Mouse (Mus musculus) CH12.LX (cell line): ENCODE data around the gene Pafah1b2. TPM values are rescaled to one million over a fixed set of nuclear protein-coding genes. Genes with fewer than 3 reads are reported as not detected.

Experiments used
- DNase-seq: peaks from one replicate; pipeline ENCODE4 v3.0.0-alpha.2; 2013; ENCODE audit errors: extremely low read depth
- H3K27ac ChIP-seq: 2 replicates; pipeline ENCODE4 v1.5.1; 2012; ENCODE audit warnings: low read depth, mild to moderate bottlenecking, control low read depth, moderate library complexity; ENCODE audit not compliant: insufficient read depth
- H3K27me3 ChIP-seq: replicated peaks from 2 replicates; pipeline ENCODE3; 2012; ENCODE audit warnings: inconsistent platforms
- H3K36me3 ChIP-seq, 2 experiments: replicated peaks in 1 of 2; 2 replicates each; pipeline versions ENCODE3 to v1.6.1; 2012; ENCODE audit warnings: inconsistent platforms in 1 of 2, low read length in 1 of 2, mild to moderate bottlenecking in 1 of 2, mixed read lengths in 1 of 2, moderate library complexity in 1 of 2; ENCODE audit not compliant: control insufficient read depth in 1 of 2, insufficient read depth in 1 of 2
- H3K4me1 ChIP-seq, 2 experiments: 2 replicates each; pipeline ENCODE4 v1.6.1; 2012; ENCODE audit warnings: inconsistent platforms in 1 of 2, moderate library complexity in 1 of 2; ENCODE audit not compliant: insufficient read depth in 2 of 2, control insufficient read depth in 1 of 2
- H3K4me2 ChIP-seq: 2 replicates; pipeline ENCODE4 v1.6.1; 2012; ENCODE audit warnings: low read depth, mild to moderate bottlenecking, control low read depth; ENCODE audit not compliant: poor library complexity, insufficient read depth, severe bottlenecking
- H3K4me3 ChIP-seq, 3 experiments: fragments of 150-350 bp in 1 of 3; sonication (generic) in 1 of 3; replicated peaks in 1 of 3; 2 replicates each; pipeline versions ENCODE3 to v1.5.1; 2011 to 2012; ENCODE audit warnings: low read depth in 2 of 3, low read length in 2 of 3, mild to moderate bottlenecking in 2 of 3, moderate library complexity in 2 of 3, control low read depth in 1 of 3, improper control_type of control experiment in 1 of 3, inconsistent platforms in 1 of 3, mixed read lengths in 1 of 3; ENCODE audit not compliant: poor library complexity in 1 of 3
- H3K79me2 ChIP-seq: replicated peaks from 2 replicates; pipeline ENCODE4 v1.6.1; 2012; ENCODE audit warnings: mild to moderate bottlenecking, moderate library complexity; ENCODE audit not compliant: control insufficient read depth, poor library complexity, insufficient read depth, severe bottlenecking; ENCODE audit errors: extremely low read depth
- H3K9ac ChIP-seq: 2 replicates; pipeline ENCODE4 v1.6.1; 2012; ENCODE audit warnings: low read depth, mild to moderate bottlenecking, control low read depth, moderate library complexity; ENCODE audit not compliant: insufficient read depth
- H3K9me3 ChIP-seq: replicated peaks from 2 replicates; pipeline ENCODE3; 2012; ENCODE audit warnings: low read length, inconsistent platforms, mixed read lengths
- CHD2 ChIP-seq: IDR thresholded peaks from 2 replicates; pipeline ENCODE4 v1.6.1; 2011; ENCODE audit warnings: low read length, improper control_type of control experiment
- CTCF ChIP-seq, 2 experiments: IDR thresholded peaks in 1 of 2; conservative IDR thresholded peaks in 1 of 2; 2 replicates each; pipeline ENCODE4 v1.5.1; 2011 to 2012; ENCODE audit warnings: low read depth in 2 of 2, low read length in 2 of 2, improper control_type of control experiment in 1 of 2, inconsistent platforms in 1 of 2, mild to moderate bottlenecking in 1 of 2, moderate library complexity in 1 of 2
- E2F4 ChIP-seq: IDR thresholded peaks from 2 replicates; pipeline ENCODE4 v1.6.1; 2011; ENCODE audit warnings: low read depth, low read length, improper control_type of control experiment; ENCODE audit not compliant: insufficient replicate concordance
- ELF1 ChIP-seq: IDR thresholded peaks from 2 replicates; pipeline ENCODE4 v1.6.1; 2014; ENCODE audit warnings: low read depth, mild to moderate bottlenecking, inconsistent platforms, low read length, improper control_type of control experiment
- EP300 ChIP-seq: IDR thresholded peaks from 2 replicates; pipeline ENCODE4 v1.6.1; 2011; ENCODE audit warnings: low read length, improper control_type of control experiment
- ETS1 ChIP-seq: conservative IDR thresholded peaks from 2 replicates; pipeline ENCODE4 v1.6.1; 2012; ENCODE audit warnings: low read depth, mild to moderate bottlenecking, inconsistent platforms, low read length, improper control_type of control experiment, moderate library complexity
- HCFC1 ChIP-seq: IDR thresholded peaks from 2 replicates; pipeline ENCODE4 v1.6.1; 2012; ENCODE audit warnings: low read depth, mild to moderate bottlenecking, inconsistent platforms, low read length, improper control_type of control experiment
- JUN ChIP-seq: IDR thresholded peaks from 2 replicates; pipeline ENCODE4 v1.6.1; 2011; ENCODE audit warnings: low read depth, mild to moderate bottlenecking, low read length, improper control_type of control experiment, moderate library complexity; ENCODE audit not compliant: insufficient read depth
- JUND ChIP-seq: conservative IDR thresholded peaks from 2 replicates; pipeline ENCODE4 v1.6.1; 2011; ENCODE audit warnings: low read depth, low read length, improper control_type of control experiment
- KAT2A ChIP-seq: IDR thresholded peaks from 2 replicates; pipeline ENCODE4 v1.6.1; 2012; ENCODE audit warnings: low read length, improper control_type of control experiment, inconsistent platforms; ENCODE audit not compliant: insufficient replicate concordance
- MAFK ChIP-seq: IDR thresholded peaks from 2 replicates; pipeline ENCODE4 v1.6.1; 2011; ENCODE audit warnings: low read length, improper control_type of control experiment; ENCODE audit not compliant: insufficient replicate concordance
- MAZ ChIP-seq: IDR thresholded peaks from 2 replicates; pipeline ENCODE4 v1.6.1; 2012; ENCODE audit warnings: low read depth, mild to moderate bottlenecking, inconsistent platforms, low read length, improper control_type of control experiment, moderate library complexity
- MEF2A ChIP-seq: IDR thresholded peaks from 2 replicates; pipeline ENCODE4 v1.6.1; 2014; ENCODE audit warnings: low read depth, mild to moderate bottlenecking, inconsistent platforms, low read length, improper control_type of control experiment, borderline replicate concordance
- MYC ChIP-seq: IDR thresholded peaks from 2 replicates; pipeline ENCODE4 v1.6.1; 2011; ENCODE audit warnings: low read depth, mild to moderate bottlenecking, improper control_type of control experiment, low read length
- NRF1 ChIP-seq: IDR thresholded peaks from 2 replicates; pipeline ENCODE4 v1.6.1; 2014; ENCODE audit warnings: low read depth, mild to moderate bottlenecking, inconsistent platforms, low read length, improper control_type of control experiment, moderate library complexity
- SMC3 ChIP-seq: IDR thresholded peaks from 2 replicates; pipeline ENCODE4 v1.6.1; 2011; ENCODE audit warnings: low read depth, low read length, improper control_type of control experiment
- TBP ChIP-seq: conservative IDR thresholded peaks from 2 replicates; pipeline ENCODE4 v1.6.1; 2011; ENCODE audit warnings: low read depth, low read length, improper control_type of control experiment
- UBTF ChIP-seq: IDR thresholded peaks from 2 replicates; pipeline ENCODE4 v1.6.1; 2012; ENCODE audit warnings: low read depth, mild to moderate bottlenecking, inconsistent platforms, low read length, improper control_type of control experiment, moderate library complexity
- USF1 ChIP-seq: IDR thresholded peaks from 2 replicates; pipeline ENCODE4 v1.6.1; 2014; ENCODE audit warnings: low read depth, mild to moderate bottlenecking, inconsistent platforms, low read length, improper control_type of control experiment
- ZNF384 ChIP-seq: IDR thresholded peaks from 2 replicates; pipeline ENCODE4 v1.6.1; 2012; ENCODE audit warnings: low read depth, low read length, improper control_type of control experiment, inconsistent platforms
- dilution Hi-C: fragments of 300-500 bp; cut with MboI; formaldehyde crosslinking; loops from 2 replicates; pipeline ENCODE4 v1.14.3; 2020; ENCODE audit warnings: low sequenced_read_pairs; ENCODE audit not compliant: extremely low pct_unique_long_range_greater_than_20kb, extremely low pct_ligation_motif_present
- in situ Hi-C: fragments of 300-500 bp; cut with MboI; formaldehyde crosslinking; loops from 3 replicates; pipeline ENCODE4 v1.14.3; 2019; ENCODE audit warnings: low sequenced_read_pairs, low pct_ligation_motif_present, low pct_unique_long_range_greater_than_20kb, mixed read lengths
- polyA plus RNA-seq: library from polyadenylated mRNA; unstranded; fragments of >175 nt; gene quantifications from 2 replicates; pipeline ENCODE4 v1.2.1, GENCODE M21; 2012; ENCODE audit warnings: low read depth; ENCODE audit not compliant: insufficient read length
- total RNA-seq, 2 experiments: library from RNA; depleted of rRNA; stranded (reverse); fragments of 300-350 nt in 1 of 2; fragments of >200 nt in 1 of 2; gene quantifications; 2 replicates each; pipeline ENCODE4 v1.2.3; 2012 to 2014

Pafah1b2 gene
- total and polyA plus RNA-seq, 3 experiments = 94.8 to 122 (median 109) TPM

DNA sequence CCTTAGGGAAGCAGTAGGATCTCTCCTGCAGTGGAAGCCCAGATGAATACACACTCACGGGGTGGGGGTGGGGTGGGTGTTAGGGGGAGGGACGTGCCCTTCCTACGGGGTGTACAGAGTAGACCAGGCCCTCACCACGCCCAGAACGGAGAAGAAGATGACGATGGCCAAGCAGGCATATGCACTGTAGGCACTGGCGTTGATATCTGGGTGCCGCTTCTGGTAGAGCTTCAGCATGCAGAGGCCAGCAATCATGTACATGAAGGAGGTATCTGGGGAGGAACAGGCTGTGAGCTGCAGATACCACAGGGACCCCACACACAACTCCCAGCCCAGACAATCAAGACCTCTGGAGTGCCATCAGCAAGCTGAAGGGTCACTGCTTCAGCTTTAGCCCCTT, 69.6 kb downstream of the Pafah1b2 start:
- Histone ChIP-seq H3K36me3 (peaks cover 88 to 96% of the 10 kb centered on the region in 2 experiments), H3K79me2 (no peaks in the 10 kb centered on the region), H3K9ac (no peak overlapping the region), H3K4me3 (no peak overlapping the region), H3K4me2 (no peak overlapping the region), H3K4me1 (peaks cover 0 to 62% of the 10 kb centered on the region in 2 experiments; a peak in 2 of 4 replicates), H3K27me3 (no peaks in the 10 kb centered on the region), H3K27ac (no peak overlapping the region), H3K9me3 (no peaks in the 10 kb centered on the region)
- dilution Hi-C loops (no loop called here), in situ Hi-C loops (no loop called here)
- DNase-seq = no peak
- TF ChIP-seq MAFK = no peak

- H3K4me1 ChIP-seq = peaks cover 0 to 62% of the 10 kb centered on the region in 2 experiments; a peak in 2 of 4 replicates
- dilution Hi-C loops = no loop called here
- no peak for DNase-seq
- in situ Hi-C loops = no loop called here
- no peak overlapping the region for H3K4me2 ChIP-seq
- H3K79me2 ChIP-seq = no peaks in the 10 kb centered on the region
- H3K9me3 ChIP-seq = no peaks in the 10 kb centered on the region
- no peak overlapping the region for H3K9ac ChIP-seq
- H3K4me3 ChIP-seq = no peak overlapping the region
- H3K27ac ChIP-seq = no peak overlapping the region
- H3K27me3 ChIP-seq = no peaks in the 10 kb centered on the region
- no peak for TF ChIP-seq ELF1
- TF ChIP-seq KAT2A = no peak
- TF ChIP-seq E2F4 = no peak
- no peak for TF ChIP-seq JUND
- TF ChIP-seq ETS1 = no peak
- TF ChIP-seq CTCF (conservative IDR thresholded peaks at IDR 0.05 in 1 of 2, IDR thresholded peaks at IDR 0.05 in 1 of 2; ENCODE audit: low read depth in 2 of 2, low read length in 2 of 2) = no peak
- no peak for TF ChIP-seq SMC3
- TF ChIP-seq CHD2 = no peak
- no peak for TF ChIP-seq TBP
- TF ChIP-seq EP300 = no peak
- no peak for TF ChIP-seq HCFC1
- TF ChIP-seq MAZ = no peak
- TF ChIP-seq MEF2A = no peak
- no peak for TF ChIP-seq UBTF
- TF ChIP-seq JUN = no peak
- no peak for TF ChIP-seq USF1
- TF ChIP-seq MYC = no peak
- no peak for TF ChIP-seq NRF1
- TF ChIP-seq ZNF384 = no peak
- peaks cover 85 to 96% of the 10 kb centered on the region in 2 experiments for H3K36me3 ChIP-seq
Measured at GRCm38 (mm10) chr9:45942464-45942863, 70.0 kb downstream of the Pafah1b2 start.
